Mouse (Mus musculus) T-cell, adult 66 days (primary cell): ENCODE measurements around the gene 2310022B05Rik. TPM values are rescaled to one million over a fixed set of nuclear protein-coding genes. Genes with fewer than 3 reads are reported as not detected.

Experiments used
- total RNA-seq, 2 experiments: library from RNA; stranded (reverse); gene quantifications; 3 replicates in 1 of 2; 4 replicates in 1 of 2; pipeline ENCODE4 v1.2.4; 2023

Gene 2310022B05Rik
- 1 to 10 TPM; 6.0 to 7.7 TPM for total RNA-seq

GRCm38 (mm10) chr8:124663112-124663873, at the start of gene 2310022B05Rik:
Gene 2310022B05Rik (minus strand): TSS chr8:124663369.

Other genes with a start within 250 kb of the 2310022B05Rik start
- gene Pgbd5, start 223.7 kb downstream of the 2310022B05Rik start, total RNA-seq, result not detected
- gene Cog2, start 142.6 kb downstream of the 2310022B05Rik start, total RNA-seq, result 10 to 100 TPM; 52.1 to 53.8 TPM
- not detected for gene Agt, start 93.7 kb downstream of the 2310022B05Rik start, total RNA-seq
- gene Capn9, start 87.3 kb downstream of the 2310022B05Rik start, total RNA-seq, result not detected
- gene Ttc13, start 58.6 kb upstream of the 2310022B05Rik start, total RNA-seq, result 100 to 1,000 TPM; 220 to 276 TPM
- 10 to 100 TPM; 32.8 to 41.5 TPM for gene Arv1, start 58.8 kb upstream of the 2310022B05Rik start, total RNA-seq
- gene Fam89a, start 88.5 kb upstream of the 2310022B05Rik start, total RNA-seq, result under 1 TPM in 1 of 2 experiments, not detected in 1; 0.70 TPM
- gene Trim67, start 129.7 kb upstream of the 2310022B05Rik start, total RNA-seq, result not detected
- gene Gnpat, start 199.7 kb upstream of the 2310022B05Rik start, total RNA-seq, result 10 to 100 TPM; 63.8 to 68.8 TPM
- 10 to 100 TPM; 28.8 to 30.0 TPM for gene 2810004N23Rik, start 199.8 kb upstream of the 2310022B05Rik start, total RNA-seq
- gene Exoc8, start 234.3 kb upstream of the 2310022B05Rik start, total RNA-seq, result 10 to 100 TPM; 14.9 to 17.5 TPM
- 10 to 100 TPM; 33.2 to 38.3 TPM for gene Sprtn, start 234.5 kb upstream of the 2310022B05Rik start, total RNA-seq